Mouse (Mus musculus): ENCODE data around the gene Nosip.
A peak's percentile ranks its signal among the peaks of the same experiment; 100 is the strongest.
"Not testable (repeated sequence)": the region's sequence is repeated elsewhere in the genome, so short reads cannot be mapped to it uniquely, and the experiment has no call there.

Gene Nosip

GRCm38 (mm10) chr7:45062239-45062835, at the start of gene Nosip, which contains the start of gene Prrg2:
Nosip (plus strand) TSS chr7:45062429.
Prrg2 (minus strand) TSS chr7:45062677.
- peak; percentile 99 for DNase-seq (ENCODE audit: low read depth, low spot score)

GRCm38 (mm10) chr7:45012824-45013223, 49.4 kb upstream of the Nosip start:
- no peak for DNase-seq (ENCODE audit: low read depth, low spot score)

GRCm38 (mm10) chr7:45013366-45014095, 48.7 kb upstream of the Nosip start:
- no peak for DNase-seq (ENCODE audit: low read depth, low spot score)

GRCm38 (mm10) chr7:45014096-45014451, 48.2 kb upstream of the Nosip start:
- no peak for DNase-seq (ENCODE audit: low read depth, low spot score)

DNA sequence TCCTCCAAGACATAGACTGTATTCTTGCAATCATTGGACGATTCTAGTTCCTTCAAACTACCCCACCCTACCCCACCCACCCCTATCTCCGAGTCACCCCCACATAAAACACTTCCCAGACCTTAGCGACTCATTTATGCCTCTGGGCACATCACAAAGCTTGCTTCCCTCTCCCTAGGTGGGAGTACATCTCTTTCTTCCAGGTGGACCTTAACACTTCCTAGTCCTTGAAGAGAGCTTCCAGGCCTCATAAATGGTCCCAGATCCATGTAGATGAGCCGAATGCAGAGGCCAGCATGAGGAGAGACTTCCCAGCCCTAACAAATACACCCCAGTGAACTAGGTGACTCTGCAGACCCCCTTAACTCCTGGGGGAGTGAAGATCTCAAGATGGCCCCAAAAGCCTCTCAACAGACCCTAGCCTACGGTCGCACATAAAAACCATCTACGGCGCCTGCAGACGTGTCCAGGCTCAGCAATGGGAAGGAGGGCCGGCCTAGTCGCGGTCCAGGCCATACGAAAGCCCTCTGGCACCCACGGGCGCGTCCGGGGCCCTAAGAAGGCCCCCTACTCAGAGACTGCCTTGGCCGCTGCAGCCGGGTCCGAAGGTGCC, 46.8 kb upstream of the Nosip start:
- no peak for DNase-seq (ENCODE audit: low read depth, low spot score)

DNA sequence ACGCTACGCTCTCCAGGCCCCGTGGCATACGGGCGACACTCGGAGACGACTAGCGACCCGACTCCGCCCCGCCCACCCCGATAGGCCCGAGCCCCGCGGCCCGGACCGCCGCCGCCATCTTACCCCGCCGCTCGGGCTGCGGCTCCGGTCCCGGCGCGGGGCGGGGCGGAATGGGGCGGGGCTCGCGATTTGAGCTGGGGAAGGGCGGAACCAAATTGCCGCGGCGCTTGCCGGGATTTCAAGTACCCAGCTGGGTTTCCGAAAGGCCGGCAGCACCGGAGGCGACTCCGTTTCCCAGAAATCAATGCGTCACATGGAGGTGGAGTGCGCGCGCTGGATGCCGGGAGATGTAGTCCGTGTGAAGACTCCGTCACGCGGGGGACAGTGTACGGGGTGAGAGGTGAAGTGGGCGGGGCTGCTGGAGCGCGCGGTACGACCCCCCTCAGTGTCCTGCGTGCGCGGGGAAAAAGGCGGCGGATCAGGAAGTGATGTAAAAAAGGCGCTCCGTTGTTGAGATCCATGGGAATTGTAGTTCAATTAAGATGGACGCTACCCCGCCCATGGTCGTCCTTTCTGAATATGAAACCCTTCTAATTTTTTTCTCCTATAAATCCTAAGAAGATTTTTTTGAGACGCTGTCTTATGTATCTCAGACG, 46.1 kb upstream of the Nosip start, which contains the start of gene Scaf1:
Gene Scaf1 (minus strand): TSS at position 407 of the 656 bp plus-strand sequence.
- peak; percentile 100 for DNase-seq (ENCODE audit: low read depth, low spot score)

DNA sequence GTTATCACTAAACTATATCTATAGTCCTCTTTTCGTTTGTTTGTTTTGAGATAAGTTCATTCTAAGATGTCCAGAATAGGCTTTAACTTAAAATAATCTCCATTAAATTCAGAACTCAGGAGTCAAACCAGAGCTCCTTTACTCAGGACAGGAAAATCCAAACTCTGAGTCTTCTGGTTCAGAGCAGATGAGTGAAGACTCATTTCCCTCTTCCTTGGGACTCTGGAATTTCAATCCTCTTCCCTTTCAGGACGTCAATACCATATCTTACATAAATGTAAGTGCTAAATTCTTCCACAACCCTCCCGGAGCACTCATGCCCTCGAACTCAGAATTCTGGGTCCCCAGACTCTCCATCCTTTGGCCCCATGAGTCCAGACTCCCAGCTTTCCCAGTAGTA, 45.5 kb upstream of the Nosip start:
- DNase-seq (ENCODE audit: low read depth, low spot score): no peak

DNA sequence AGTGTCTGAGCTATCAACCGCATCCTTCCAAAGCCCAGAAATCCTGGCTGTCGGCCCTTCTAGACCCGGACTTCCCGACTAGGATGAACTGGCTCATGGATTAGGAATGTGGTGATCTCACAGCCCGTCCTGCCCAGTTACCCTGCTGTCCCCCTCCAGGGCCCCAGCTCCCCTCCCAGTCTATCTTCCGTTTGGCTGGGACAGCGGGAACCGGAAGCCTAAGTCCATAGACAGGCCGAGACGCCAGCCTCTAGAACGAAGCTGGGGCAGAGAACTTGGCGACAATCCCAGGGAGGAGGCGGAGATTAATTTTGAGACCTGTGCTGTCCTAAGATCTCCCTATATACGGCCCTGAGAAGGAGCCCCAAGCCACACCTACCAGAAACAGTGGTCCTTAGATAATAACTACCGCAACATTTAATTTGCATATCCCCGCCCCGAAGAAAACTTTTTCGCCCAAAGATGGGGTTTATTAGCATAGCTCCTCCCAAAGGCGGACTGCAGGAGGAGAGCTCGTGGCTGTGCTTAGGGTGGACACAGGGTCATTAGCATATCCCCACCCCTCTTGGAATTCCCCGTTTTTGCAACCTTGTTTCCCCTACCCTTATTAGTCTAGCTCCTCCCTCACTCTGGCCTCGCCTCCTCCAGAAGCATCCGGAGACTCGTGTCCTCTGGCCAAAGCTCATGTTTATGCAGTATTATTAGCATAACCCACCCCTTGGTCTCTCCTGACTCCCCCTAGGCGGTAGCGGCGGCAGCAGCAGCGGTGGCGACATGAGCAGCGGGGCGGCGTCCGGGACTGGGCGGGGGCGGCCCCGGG, 44.8 kb upstream of the Nosip start, which contains the start of gene Rras:
Gene Rras (plus strand): TSS at position 720 of the 820 bp plus-strand sequence.
- peak; percentile 98 for DNase-seq (ENCODE audit: low read depth, low spot score)

DNA sequence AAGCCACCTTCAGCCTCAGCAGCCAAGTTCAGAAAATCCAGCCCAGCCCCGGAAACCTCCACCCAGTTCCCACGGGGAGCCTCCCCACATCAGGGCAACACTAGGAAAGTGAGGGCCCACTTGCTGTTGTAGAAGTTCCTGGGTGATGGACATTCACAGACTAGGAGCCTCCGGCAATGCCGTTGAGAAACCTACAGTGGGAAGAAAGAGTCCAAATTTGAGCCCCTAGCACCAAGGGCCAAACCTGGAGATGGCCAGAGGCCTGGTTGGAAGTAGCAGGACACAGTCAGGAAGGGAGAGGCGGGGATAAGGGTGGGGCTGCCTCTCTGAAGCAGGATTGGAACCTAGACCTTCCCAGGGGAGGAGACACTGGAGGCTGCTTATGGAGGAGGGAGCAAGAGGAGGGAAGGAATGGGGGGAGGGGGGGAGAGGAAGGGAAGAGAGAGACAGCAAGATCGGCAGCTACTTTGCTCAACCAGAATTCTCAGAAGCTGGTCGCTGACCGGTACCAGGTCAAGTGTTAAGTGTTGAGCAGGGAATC, 43.1 kb upstream of the Nosip start:
- peak; percentile 77 for DNase-seq (ENCODE audit: low read depth, low spot score)

GRCm38 (mm10) chr7:45020225-45020624, 42.0 kb upstream of the Nosip start:
- no peak for DNase-seq (ENCODE audit: low read depth, low spot score)

GRCm38 (mm10) chr7:45023711-45024110, 38.5 kb upstream of the Nosip start:
- DNase-seq (ENCODE audit: low read depth, low spot score): not testable (repeated sequence)

GRCm38 (mm10) chr7:45024281-45025248, 37.7 kb upstream of the Nosip start:
- no peak for DNase-seq (ENCODE audit: low read depth, low spot score)

DNA sequence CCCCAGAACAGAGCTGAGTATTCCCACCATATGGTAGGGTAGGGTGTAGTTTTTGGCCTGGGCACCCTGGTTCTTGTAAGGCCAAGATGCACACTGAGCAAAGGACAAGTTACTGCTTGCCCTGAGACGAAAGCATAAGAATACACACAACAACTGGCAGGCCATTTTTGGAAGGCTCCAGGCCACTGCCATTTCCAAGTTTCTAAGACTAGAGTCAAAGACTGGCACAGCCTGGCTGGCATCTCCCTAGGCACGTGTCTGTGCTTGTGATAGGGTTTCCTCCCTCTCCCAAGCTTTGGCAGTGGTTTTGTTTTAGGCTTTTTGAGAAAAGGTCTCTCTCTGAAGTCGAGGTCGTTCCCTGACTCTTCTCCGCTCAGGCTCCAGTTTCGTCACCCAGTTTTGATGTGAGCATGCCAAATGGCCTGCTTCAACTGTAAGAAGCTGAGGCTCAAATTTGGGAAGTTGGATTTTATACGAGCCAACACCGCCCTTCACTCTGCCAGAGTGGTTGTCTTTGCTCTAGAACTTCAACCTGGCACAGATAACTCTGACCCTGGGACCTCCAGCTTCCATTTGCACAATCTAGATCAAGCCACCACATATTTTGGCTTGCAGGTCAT, 36.5 kb upstream of the Nosip start:
- peak; percentile 35 for DNase-seq (ENCODE audit: low read depth, low spot score)

- peak; percentile 43 for DNase-seq (ENCODE audit: low read depth, low spot score)
Observed at GRCm38 (mm10) chr7:45026256-45026655, 36.0 kb upstream of the Nosip start.

DNA sequence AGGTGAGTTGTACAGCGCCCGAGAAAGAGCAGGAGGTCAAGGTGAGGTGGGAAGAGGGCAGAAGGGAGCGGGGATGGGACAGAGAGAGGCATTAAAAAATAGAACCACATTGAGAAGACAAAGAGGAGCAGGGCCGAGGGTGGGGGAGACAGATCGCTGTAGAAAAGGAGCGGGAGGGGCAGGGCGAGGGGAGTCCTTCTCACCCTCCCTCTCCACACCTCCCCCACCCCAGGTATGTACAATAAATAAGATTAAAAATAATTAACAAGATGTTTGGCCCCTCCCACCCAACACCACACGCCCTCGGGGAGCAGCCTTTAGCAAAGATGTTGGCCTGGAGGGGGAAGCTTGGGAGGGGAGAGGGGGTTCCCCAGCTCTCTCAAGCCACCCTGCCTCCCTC, 34.5 kb upstream of the Nosip start:
- DNase-seq (ENCODE audit: low read depth, low spot score): no peak

GRCm38 (mm10) chr7:45028351-45028750, 33.9 kb upstream of the Nosip start:
- no peak for DNase-seq (ENCODE audit: low read depth, low spot score)

- DNase-seq (ENCODE audit: low read depth, low spot score): no peak
Observed at GRCm38 (mm10) chr7:45029995-45030394, 32.2 kb upstream of the Nosip start.

DNA sequence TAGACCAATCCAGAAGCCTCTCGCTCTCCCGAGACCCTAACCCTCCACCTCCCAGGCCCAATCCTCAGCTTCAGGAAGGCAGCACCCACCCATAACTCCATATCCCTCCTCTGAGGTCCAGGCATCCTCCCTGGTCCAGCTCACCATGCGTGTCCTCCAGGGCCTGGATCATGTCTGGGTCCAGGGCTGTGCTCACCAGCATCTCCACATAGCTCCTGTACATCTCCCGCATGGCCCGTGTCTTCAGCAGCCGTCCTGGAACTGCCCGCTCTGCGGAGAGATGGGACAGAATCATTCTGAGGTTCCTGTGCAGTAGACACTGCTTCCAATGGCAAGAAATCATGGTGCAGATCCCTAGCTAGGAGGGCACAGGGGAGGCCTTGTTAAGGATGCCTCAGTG, 31.4 kb upstream of the Nosip start:
- DNase-seq (ENCODE audit: low read depth, low spot score): no peak

GRCm38 (mm10) chr7:45033722-45034359, 28.4 kb upstream of the Nosip start:
- DNase-seq (ENCODE audit: low read depth, low spot score): no peak

All from brain, adult 2 months (tissue).